Mouse (Mus musculus): ENCODE measurements around the gene Larp1b.

DNA sequence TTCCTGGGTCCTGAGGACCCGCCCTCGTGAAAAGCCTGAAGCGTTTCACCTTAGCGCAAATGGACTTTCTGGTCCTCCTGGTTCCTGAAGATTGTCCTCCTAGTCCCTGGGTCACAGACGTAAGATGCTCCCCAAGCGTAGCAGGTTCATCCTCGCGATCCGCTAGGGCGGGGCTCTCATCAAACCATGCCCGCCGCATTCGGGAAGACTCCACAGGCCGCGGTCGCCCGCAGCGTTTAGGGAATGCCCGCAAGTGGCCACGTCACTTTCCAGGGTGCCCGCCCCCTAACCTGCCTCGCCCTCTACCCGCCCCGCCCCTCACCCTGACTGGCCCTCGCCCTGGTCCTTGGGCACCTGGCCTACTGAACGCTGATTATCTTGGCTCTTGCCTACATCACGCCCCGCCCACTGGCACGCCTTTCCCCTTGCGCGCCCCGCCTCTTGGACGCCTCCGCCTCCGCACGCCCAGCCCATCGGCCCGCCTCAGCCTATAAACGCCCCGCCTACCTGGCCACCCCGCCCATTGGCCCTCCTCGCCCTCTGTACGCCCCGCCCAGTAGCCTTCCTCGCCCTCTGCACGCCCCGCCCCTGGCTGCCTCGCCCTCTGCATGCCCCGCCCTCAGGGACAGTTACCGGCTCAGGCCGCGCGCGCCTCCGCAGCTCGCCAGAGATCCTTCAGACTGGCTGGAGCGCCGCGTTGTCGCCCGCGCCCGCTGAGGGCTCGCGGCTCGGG, at the start of gene Larp1b:
- TF ChIP-seq EP300 (IDR thresholded peaks at IDR 0.05; ENCODE audit: low read depth) (no peak), CTCF (IDR thresholded peaks at IDR 0.05; ENCODE audit: low read depth) (no peak)

Data from heart, postnatal 0 days (tissue).